Comparison of ENCODE assay signal across 8 mouse cellular contexts in genomic region chr14:19905615-19906014, GRCm38 (mm10).
DNase-seq lines count a peak whose midpoint lies in the region; ATAC-seq and TF ChIP-seq lines count a peak whose summit lies in the region.

No protein-coding gene starts in this region.

- H3K27me3 ChIP-seq in neural tube, embryonic 13.5 days: no peaks in the 10 kb centered on the region
- no peaks in the 10 kb centered on the region for H3K27me3 ChIP-seq in forebrain, embryonic 12.5 days
- H3K27me3 ChIP-seq in heart, postnatal 0 days (ENCODE audit: control insufficient read depth, insufficient read depth, low read length): no peaks in the 10 kb centered on the region

- no peak for DNase-seq in neural tube, embryonic 10.5 days (ENCODE audit: extremely low spot score, low spot score)
- peak; percentile 92 for DNase-seq in heart, postnatal 0 days (ENCODE audit: low spot score)
- DNase-seq in layer of hippocampus, adult 9-11 months: peak; percentile 82
- peak; percentile 73 for DNase-seq in lung, postnatal 14 days
- DNase-seq in testis, postnatal 14 days (ENCODE audit: low spot score): peak; percentile 21
- no peak for DNase-seq in spleen, postnatal 10 days (ENCODE audit: low spot score in 2 of 2)

- H3K36me3 ChIP-seq in neural tube, embryonic 13.5 days: no peaks in the 10 kb centered on the region
- peaks cover 5% of the 10 kb centered on the region; the same call in 1 of the 2 replicates for H3K36me3 ChIP-seq in forebrain, embryonic 12.5 days (replicated peaks)
- H3K36me3 ChIP-seq in heart, postnatal 0 days (replicated peaks; ENCODE audit: control insufficient read depth, insufficient read depth, low read length): no peaks in the 10 kb centered on the region

- peak overlapping the region; percentile 79 for H3K27ac ChIP-seq in neural tube, embryonic 13.5 days (replicated peaks)
- H3K27ac ChIP-seq in forebrain, embryonic 12.5 days: 0 out of 2 replicates have a peak overlapping the region, but pooled peaks have one; percentile 43
- 0 out of 2 replicates have a peak overlapping the region, but pooled peaks have one; percentile 5 for H3K27ac ChIP-seq in heart, postnatal 0 days (ENCODE audit: low read depth)

- H3K4me3 ChIP-seq in neural tube, embryonic 13.5 days: no peak overlapping the region
- no peak overlapping the region for H3K4me3 ChIP-seq in forebrain, embryonic 12.5 days (replicated peaks)
- no peak overlapping the region for H3K4me3 ChIP-seq in heart, postnatal 0 days (ENCODE audit: low read depth, low read length)

- no peak for TF ChIP-seq CTCF in heart, postnatal 0 days (IDR thresholded peaks at IDR 0.05; ENCODE audit: low read depth)

- H3K4me1 ChIP-seq in neural tube, embryonic 13.5 days (replicated peaks): peaks cover 24% of the 10 kb centered on the region
- peaks cover 25% of the 10 kb centered on the region for H3K4me1 ChIP-seq in forebrain, embryonic 12.5 days
- H3K4me1 ChIP-seq in heart, postnatal 0 days (ENCODE audit: control insufficient read depth, insufficient read depth): peaks cover 22% of the 10 kb centered on the region

- peak; percentile 83 for ATAC-seq in neural tube, embryonic 13.5 days (ENCODE audit: low read depth)
- no peak for ATAC-seq in forebrain, embryonic 12.5 days (ENCODE audit: low FRiP score)
- ATAC-seq in heart, postnatal 0 days (ENCODE audit: insufficient read depth, low read depth): peak; percentile 97

- 44% methylated on average over 5 of the region's 5 CpGs for WGBS in neural tube, embryonic 13.5 days
- 70% methylated on average over 5 of the region's 5 CpGs for WGBS in forebrain, embryonic 12.5 days
- 6% methylated on average over 5 of the region's 5 CpGs for WGBS in heart, postnatal 0 days

- TF ChIP-seq EP300 in heart, postnatal 0 days (IDR thresholded peaks at IDR 0.05; ENCODE audit: low read depth): 0 out of 2 replicates have a peak, but pooled peaks have one; percentile 64

- no peaks in the 10 kb centered on the region for H3K9me3 ChIP-seq in neural tube, embryonic 13.5 days
- no peaks in the 10 kb centered on the region for H3K9me3 ChIP-seq in forebrain, embryonic 12.5 days
- H3K9me3 ChIP-seq in heart, postnatal 0 days (replicated peaks; ENCODE audit: control insufficient read depth, low read length): no peaks in the 10 kb centered on the region

- no peak overlapping the region for H3K9ac ChIP-seq in neural tube, embryonic 13.5 days
- no peak overlapping the region for H3K9ac ChIP-seq in forebrain, embryonic 12.5 days
- no peak overlapping the region for H3K9ac ChIP-seq in heart, postnatal 0 days (replicated peaks; ENCODE audit: low read depth, low read length)

- H3K4me2 ChIP-seq in neural tube, embryonic 13.5 days: no peak overlapping the region
- H3K4me2 ChIP-seq in forebrain, embryonic 12.5 days: no peak overlapping the region
- H3K4me2 ChIP-seq in heart, postnatal 0 days (ENCODE audit: low read depth, low read length): no peak overlapping the region

Comparison
In these comparisons a context has a peak if more than half of its experiments do, and no peak if none do; other contexts are left out.
1. H3K27ac ChIP-seq: peak in every context shown above with its lines; median percentile 79 in neural tube, embryonic 13.5 days; 43 in forebrain, embryonic 12.5 days; 5 in heart, postnatal 0 days.
2. DNase-seq: peak in heart, postnatal 0 days (single experiment), layer of hippocampus, adult 9-11 months (single experiment), lung, postnatal 14 days (single experiment) and testis, postnatal 14 days (single experiment); none in neural tube, embryonic 10.5 days (single experiment) and spleen, postnatal 10 days (0 of 2).